Comparison of ENCODE assay signal across 8 mouse cellular contexts in genomic region chr9:53669680-53670219, GRCm38 (mm10). TPM values are rescaled to one million over a fixed set of nuclear protein-coding genes. Genes with fewer than 3 reads are reported as not detected.
A peak's percentile ranks its signal among the peaks of the same experiment; 100 is the strongest.
DNase-seq lines count a peak whose midpoint lies in the region; ATAC-seq and TF ChIP-seq lines count a peak whose summit lies in the region.

Gene Cul5 (minus strand): TSS chr9:53670014.

- H3K9me3 ChIP-seq in limb, embryonic 14.5 days (ENCODE audit: control insufficient read depth, low read length): no peaks in the 10 kb centered on the region
- H3K9me3 ChIP-seq in midbrain, postnatal 0 days (ENCODE audit: low read length): no peaks in the 10 kb centered on the region

- H3K9ac ChIP-seq in limb, embryonic 14.5 days (ENCODE audit: low read depth, low read length, severe bottlenecking): no peak within 1 kb of the TSS
- H3K9ac ChIP-seq in midbrain, postnatal 0 days (replicated peaks; ENCODE audit: low read length, poor library complexity, severe bottlenecking): no peak within 1 kb of the TSS

- H3K27me3 ChIP-seq in limb, embryonic 14.5 days (ENCODE audit: control insufficient read depth, insufficient read depth, low read length): no peaks in the 10 kb centered on the region
- no peaks in the 10 kb centered on the region for H3K27me3 ChIP-seq in midbrain, postnatal 0 days (ENCODE audit: insufficient read depth, low read length)

- H3K36me3 ChIP-seq in limb, embryonic 14.5 days (ENCODE audit: control insufficient read depth, insufficient read depth, low read length): no peaks in the 10 kb centered on the region
- H3K36me3 ChIP-seq in midbrain, postnatal 0 days (ENCODE audit: insufficient read depth, low read length): no peaks in the 10 kb centered on the region

- peaks cover 15% of the 10 kb centered on the region for H3K4me1 ChIP-seq in limb, embryonic 14.5 days (ENCODE audit: control insufficient read depth, insufficient read depth, low read length)
- H3K4me1 ChIP-seq in midbrain, postnatal 0 days (ENCODE audit: insufficient read depth, low read length): peaks cover 8% of the 10 kb centered on the region; the same call in 1 of the 2 replicates

- peak; percentile 50 for ATAC-seq in granulocyte monocyte progenitor cell, adult 5-6 weeks (replicated peaks; ENCODE audit: poor library complexity, severe bottlenecking)
- ATAC-seq in limb, embryonic 14.5 days (ENCODE audit: low FRiP score, low read depth): no peak
- no peak for ATAC-seq in midbrain, postnatal 0 days (ENCODE audit: low FRiP score)

- 45% methylated on average over 5 of the region's 5 CpGs for WGBS in limb, embryonic 14.5 days
- 58% methylated on average over 5 of the region's 5 CpGs for WGBS in midbrain, postnatal 0 days

- no peak within 1 kb of the TSS for H3K4me2 ChIP-seq in limb, embryonic 14.5 days (replicated peaks; ENCODE audit: low read depth, low read length, severe bottlenecking)
- no peak within 1 kb of the TSS for H3K4me2 ChIP-seq in midbrain, postnatal 0 days (ENCODE audit: low read depth, low read length, poor library complexity, severe bottlenecking)

- TF ChIP-seq CTCF in midbrain, postnatal 0 days (IDR thresholded peaks at IDR 0.05): peak; percentile 53

- no peak within 1 kb of the TSS for H3K27ac ChIP-seq in limb, embryonic 14.5 days (replicated peaks; ENCODE audit: low read depth, low read length)
- no peak within 1 kb of the TSS for H3K27ac ChIP-seq in midbrain, postnatal 0 days (ENCODE audit: low read depth, low read length)

- no peak for TF ChIP-seq POLR2A in limb, embryonic 14.5 days (IDR thresholded peaks at IDR 0.05; ENCODE audit: borderline replicate concordance, extremely low read depth, insufficient read depth, insufficient read length)

- H3K4me3 ChIP-seq in limb, embryonic 14.5 days (replicated peaks; ENCODE audit: low read length): no peak within 1 kb of the TSS
- no peak within 1 kb of the TSS for H3K4me3 ChIP-seq in midbrain, postnatal 0 days (ENCODE audit: low read depth, low read length)

- DNase-seq in heart, adult 18-20 months: peak; percentile 26 to 45
- DNase-seq in heart, adult 11 months: no peak
- peak; percentile 45 for DNase-seq in embryo, embryonic 10 days (ENCODE audit: low spot score)
- peak; percentile 44 for DNase-seq in kidney, adult 18-20 months
- DNase-seq in limb, embryonic 14.5 days (ENCODE audit: low spot score): no peak
- DNase-seq in midbrain, postnatal 0 days (ENCODE audit: low spot score): peak; percentile 49
- DNase-seq in thymus, adult 18-20 months: peak; percentile 7 to 17

RNA-seq across cellular contexts. Expression of gene Cul5, which starts in this region (rescaled TPM):
- total RNA-seq in heart, adult 18-20 months (2021): 10 to 100 TPM; 48.4 to 48.6 TPM
- 18.8 and 21.3 TPM in 2 replicates for total RNA-seq in granulocyte monocyte progenitor cell, adult 5-6 weeks (2014; fragmentation: Nextera tagmentation)
- 54.6 and 56.4 TPM in 2 replicates for total RNA-seq in granulocyte monocyte progenitor cell, adult 5-6 weeks (2017)
- polyA plus RNA-seq in limb, embryonic 14.5 days (2012; rRNA removed): 12.0 and 13.4 TPM in 2 replicates
- 42.4 and 45.5 TPM in 2 replicates for polyA plus RNA-seq in limb, embryonic 14.5 days (2014; fragmentation: Nextera tagmentation; extraction: Ambion mirVana)
- 45.3 and 47.0 TPM in 2 replicates for total RNA-seq in midbrain, postnatal 0 days (2014; rRNA removed)
- polyA plus RNA-seq in midbrain, postnatal 0 days (2015; fragmentation: Nextera tagmentation; extraction: Ambion mirVana): 31.5 and 36.6 TPM in 2 replicates

Comparison
In these comparisons a context has a peak if more than half of its experiments do, and no peak if none do; other contexts are left out.
1. DNase-seq: peak in heart, adult 18-20 months (2 of 2), embryo, embryonic 10 days (single experiment), kidney, adult 18-20 months (single experiment), midbrain, postnatal 0 days (single experiment) and thymus, adult 18-20 months (2 of 2); none in heart, adult 11 months (single experiment) and limb, embryonic 14.5 days (single experiment).